Mouse (Mus musculus) heart, embryonic 11.5 days (tissue): ENCODE measurements around the gene Tmc2. TPM values are rescaled to one million over a fixed set of nuclear protein-coding genes. Genes with fewer than 3 reads are reported as not detected.

Source experiments
- ATAC-seq: fragments of 200-750 bp; cut with Nextera tagmentation; replicated peaks from 2 replicates; pipeline ENCODE4 v1.8.0; 2017; ENCODE audit warnings: moderate library complexity; ENCODE audit not compliant: insufficient number of reproducible peaks, low FRiP score, low TSS enrichment
- H3K27ac ChIP-seq: fragments of 300-500 bp; sonication (generic); 2 replicates; pipeline ENCODE4 v1.5.1; 2014; ENCODE audit warnings: mild to moderate bottlenecking, low read depth, low read length
- H3K27me3 ChIP-seq: fragments of 300-500 bp; sonication (generic); 2 replicates; pipeline ENCODE4 v1.6.1; 2014; ENCODE audit warnings: mild to moderate bottlenecking, low read length, mixed read lengths; ENCODE audit not compliant: control insufficient read depth, insufficient read depth
- H3K36me3 ChIP-seq: fragments of 300-500 bp; sonication (generic); 2 replicates; pipeline ENCODE4 v1.6.1; 2014; ENCODE audit warnings: mild to moderate bottlenecking, low read length, moderate library complexity, mixed read lengths; ENCODE audit not compliant: control insufficient read depth, insufficient read depth
- H3K4me1 ChIP-seq: fragments of 300-500 bp; sonication (generic); 2 replicates; pipeline ENCODE4 v1.6.1; 2014; ENCODE audit warnings: low read length; ENCODE audit not compliant: control insufficient read depth, insufficient read depth
- H3K4me2 ChIP-seq: fragments of 300-500 bp; sonication (generic); 2 replicates; pipeline ENCODE4 v1.6.1; 2014; ENCODE audit warnings: mild to moderate bottlenecking, moderate library complexity
- H3K4me3 ChIP-seq: fragments of 300-500 bp; sonication (generic); 2 replicates; pipeline ENCODE4 v1.5.1; 2014; ENCODE audit warnings: low read depth, low read length
- H3K9ac ChIP-seq: fragments of 300-500 bp; sonication (generic); 2 replicates; pipeline ENCODE4 v1.6.1; 2014; ENCODE audit warnings: mild to moderate bottlenecking, low read depth, low read length, moderate library complexity
- H3K9me3 ChIP-seq: fragments of 300-500 bp; sonication (generic); replicated peaks from 2 replicates; pipeline ENCODE4 v1.6.1; 2016; ENCODE audit warnings: low read length; ENCODE audit not compliant: control insufficient read depth
- WGBS: fragments of 180-500 bp; shearing (Covaris S2); extraction: QIAGEN DNeasy Blood & Tissue Kit; methylation state at CpG from one replicate; pipeline ENCODE4 v1.1.7; 2014; ENCODE audit not compliant: insufficient replicate concordance; 5-methylcytosine and 5-hydroxymethylcytosine counted together
- polyA plus RNA-seq: library from polyadenylated mRNA; unstranded; fragments of >200 nt; fragmentation: Nextera tagmentation; extraction: Ambion mirVana; gene quantifications from 2 replicates; pipeline ENCODE4 v1.2.1, GENCODE M21; 2014

Tmc2 gene
- polyA plus RNA-seq, 1 experiment from 2014 or later = not detected

- Histone ChIP-seq H3K4me3 (no peak overlapping the region), H3K4me1 (no peaks in the 10 kb centered on the region), H3K9me3 (no peaks in the 10 kb centered on the region), H3K27ac (no peak overlapping the region), H3K4me2 (no peak overlapping the region), H3K9ac (no peak overlapping the region), H3K27me3 (0 out of 2 replicates have a peak, but pooled peaks cover 2% of the 10 kb centered on the region), H3K36me3 (no peaks in the 10 kb centered on the region)
- ATAC-seq = no peak
- 92% methylated on average over 1 of the region's 1 CpGs for WGBS
Observed at GRCm38 (mm10) chr2:130265520-130265919, 70.5 kb downstream of the Tmc2 start.

GRCm38 (mm10) chr2:130268074-130268473 is 73.1 kb downstream of the Tmc2 start:
- no peaks in the 10 kb centered on the region for H3K36me3 ChIP-seq
- H3K27me3 ChIP-seq = 0 out of 2 replicates have a peak, but pooled peaks cover 2% of the 10 kb centered on the region
- no peak overlapping the region for H3K9ac ChIP-seq
- WGBS = 62% methylated on average over 7 of the region's 7 CpGs
- H3K9me3 ChIP-seq = no peaks in the 10 kb centered on the region
- no peak for ATAC-seq
- no peak overlapping the region for H3K4me2 ChIP-seq
- no peak overlapping the region for H3K27ac ChIP-seq
- peaks cover under 1% of the 10 kb centered on the region; the same call in 1 of the 2 replicates for H3K4me1 ChIP-seq
- H3K4me3 ChIP-seq = no peak overlapping the region

GRCm38 (mm10) chr2:130273732-130274131 is 78.7 kb downstream of the Tmc2 start:
- H3K9ac ChIP-seq = peak overlapping the region; percentile 90
- H3K4me2 ChIP-seq = peak overlapping the region; percentile 70
- peaks cover 10% of the 10 kb centered on the region; the same call in 1 of the 2 replicates for H3K4me1 ChIP-seq
- peaks cover 23% of the 10 kb centered on the region for H3K36me3 ChIP-seq
- no peaks in the 10 kb centered on the region for H3K9me3 ChIP-seq
- H3K27ac ChIP-seq = peak overlapping the region; percentile 65
- WGBS = 3% methylated on average over 14 of the region's 14 CpGs
- peak; percentile 40 for ATAC-seq
- H3K4me3 ChIP-seq = peak overlapping the region; percentile 85
- H3K27me3 ChIP-seq = no peaks in the 10 kb centered on the region

GRCm38 (mm10) chr2:130274149-130274861 is 79.3 kb downstream of the Tmc2 start, which contains the start of gene Nop56:
Nop56 (plus strand) TSS chr2:130274430.
- Histone ChIP-seq H3K4me2 (peak within 1 kb of the TSS; percentile 70), H3K36me3 (peaks cover 23% of the 10 kb centered on the region), H3K9me3 (no peaks in the 10 kb centered on the region), H3K27ac (peak within 1 kb of the TSS; percentile 88), H3K4me1 (peaks cover 10% of the 10 kb centered on the region; the same call in 1 of the 2 replicates), H3K9ac (peak within 1 kb of the TSS; percentile 90), H3K27me3 (no peaks in the 10 kb centered on the region), H3K4me3 (peak within 1 kb of the TSS; percentile 85)
- under 1% methylated on average over 68 of the region's 68 CpGs for WGBS
- peak; percentile 95 for ATAC-seq

GRCm38 (mm10) chr2:130274862-130275261 is 79.9 kb downstream of the Tmc2 start:
- no peaks in the 10 kb centered on the region for H3K27me3 ChIP-seq
- ATAC-seq = no peak
- H3K36me3 ChIP-seq = peaks cover 29% of the 10 kb centered on the region
- peak overlapping the region; percentile 70 for H3K4me2 ChIP-seq
- H3K9ac ChIP-seq = peak overlapping the region; percentile 90
- no peaks in the 10 kb centered on the region for H3K9me3 ChIP-seq
- H3K4me3 ChIP-seq = peak overlapping the region; percentile 85
- peaks cover 10% of the 10 kb centered on the region; the same call in 1 of the 2 replicates for H3K4me1 ChIP-seq
- H3K27ac ChIP-seq = peak overlapping the region; percentile 88
- WGBS = under 1% methylated on average over 10 of the region's 10 CpGs

- Histone ChIP-seq H3K9ac (no peak overlapping the region), H3K4me2 (peak overlapping the region; percentile 70), H3K27me3 (no peaks in the 10 kb centered on the region), H3K9me3 (no peaks in the 10 kb centered on the region), H3K4me1 (peaks cover 10% of the 10 kb centered on the region; the same call in 1 of the 2 replicates), H3K4me3 (peak overlapping the region; percentile 85), H3K27ac (no peak overlapping the region), H3K36me3 (peaks cover 31% of the 10 kb centered on the region)
- WGBS = 50% methylated on average over 6 of the region's 6 CpGs
- ATAC-seq = no peak
Observed at GRCm38 (mm10) chr2:130275649-130276048, 80.7 kb downstream of the Tmc2 start.

GRCm38 (mm10) chr2:130279600-130280091 is 84.7 kb downstream of the Tmc2 start:
- H3K9ac ChIP-seq = no peak overlapping the region
- WGBS = 40% methylated on average over 8 of the region's 8 CpGs
- peaks cover 10% of the 10 kb centered on the region; the same call in 1 of the 2 replicates for H3K4me1 ChIP-seq

GRCm38 (mm10) chr2:130280224-130280623 is 85.2 kb downstream of the Tmc2 start:
- ATAC-seq = no peak
- 68% methylated on average over 7 of the region's 7 CpGs for WGBS
- peaks cover 34% of the 10 kb centered on the region for H3K36me3 ChIP-seq
- H3K27me3 ChIP-seq = no peaks in the 10 kb centered on the region
- H3K9me3 ChIP-seq = no peaks in the 10 kb centered on the region
- no peak overlapping the region for H3K4me2 ChIP-seq
- no peak overlapping the region for H3K4me3 ChIP-seq
- H3K4me1 ChIP-seq = peaks cover 10% of the 10 kb centered on the region; the same call in 1 of the 2 replicates
- H3K9ac ChIP-seq = no peak overlapping the region
- H3K27ac ChIP-seq = no peak overlapping the region

More at GRCm38 (mm10) chr2:130279600-130280091, 84.7 kb downstream of the Tmc2 start:
- Histone ChIP-seq H3K4me2 (no peak overlapping the region), H3K27me3 (no peaks in the 10 kb centered on the region), H3K27ac (no peak overlapping the region), H3K9me3 (no peaks in the 10 kb centered on the region), H3K36me3 (peaks cover 34% of the 10 kb centered on the region), H3K4me3 (no peak overlapping the region)
- no peak for ATAC-seq
